Mouse (Mus musculus): Measurements from ENCODE around the gene Tpgs1.

DNA sequence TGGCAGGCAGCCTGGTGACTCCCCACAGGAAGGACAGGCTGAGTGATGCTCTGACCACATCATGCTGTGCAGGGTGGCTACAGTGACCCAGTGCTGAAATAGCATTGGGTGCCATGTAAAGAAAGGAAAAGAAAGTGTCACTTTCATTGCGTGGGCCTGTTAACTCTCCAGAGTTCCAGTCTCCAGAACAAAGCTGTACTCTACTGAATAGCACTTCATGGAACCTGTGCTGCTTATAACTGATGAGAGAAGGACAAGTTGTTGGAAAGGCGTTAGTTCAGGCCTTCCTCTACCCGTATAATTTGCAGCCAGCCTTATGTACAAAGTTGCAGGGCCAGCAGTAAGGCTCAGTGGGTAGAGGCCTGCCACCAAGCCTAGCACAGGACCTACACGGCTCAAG lies 19.6 kb downstream of the Tpgs1 start, which contains the start of gene Gzmm:
- TF ChIP-seq SMC3 (IDR thresholded peaks at IDR 0.05; ENCODE audit: low read depth, low read length) (no peak), RAD21 (IDR thresholded peaks at IDR 0.05; ENCODE audit: low read depth, low read length) (no peak), POLR2A (IDR thresholded peaks at IDR 0.05; ENCODE audit: low read depth, low read length) (no peak), ZNF384 (IDR thresholded peaks at IDR 0.05; ENCODE audit: low read depth, low read length) (no peak), CTCF (conservative IDR thresholded peaks at IDR 0.05 in 1 of 2, IDR thresholded peaks at IDR 0.05 in 1 of 2; ENCODE audit: low read depth in 2 of 2, low read length in 2 of 2) (no peak), EP300 (IDR thresholded peaks at IDR 0.05; ENCODE audit: low read length) (no peak), USF1 (IDR thresholded peaks at IDR 0.05; ENCODE audit: low read depth, low read length) (no peak), ZKSCAN1 (IDR thresholded peaks at IDR 0.05; ENCODE audit: borderline replicate concordance, low read depth, low read length) (no peak), ZC3H11A (IDR thresholded peaks at IDR 0.05; ENCODE audit: low read depth, low read length) (no peak), TBP (conservative IDR thresholded peaks at IDR 0.05; ENCODE audit: low read depth, low read length) (no peak)
